Mouse (Mus musculus) cerebellum, adult 8-10 months (tissue): ENCODE measurements around the gene Utrn.
A peak's percentile ranks its signal among the peaks of the same experiment; 100 is the strongest.

Source experiments
- DNase-seq: peaks from one replicate; pipeline ENCODE4 v3.0.0; 2022

Gene Utrn

GRCm38 (mm10) chr10:12726041-12726608 lies 143.0 kb downstream of the Utrn start:
- no peak for DNase-seq

DNA sequence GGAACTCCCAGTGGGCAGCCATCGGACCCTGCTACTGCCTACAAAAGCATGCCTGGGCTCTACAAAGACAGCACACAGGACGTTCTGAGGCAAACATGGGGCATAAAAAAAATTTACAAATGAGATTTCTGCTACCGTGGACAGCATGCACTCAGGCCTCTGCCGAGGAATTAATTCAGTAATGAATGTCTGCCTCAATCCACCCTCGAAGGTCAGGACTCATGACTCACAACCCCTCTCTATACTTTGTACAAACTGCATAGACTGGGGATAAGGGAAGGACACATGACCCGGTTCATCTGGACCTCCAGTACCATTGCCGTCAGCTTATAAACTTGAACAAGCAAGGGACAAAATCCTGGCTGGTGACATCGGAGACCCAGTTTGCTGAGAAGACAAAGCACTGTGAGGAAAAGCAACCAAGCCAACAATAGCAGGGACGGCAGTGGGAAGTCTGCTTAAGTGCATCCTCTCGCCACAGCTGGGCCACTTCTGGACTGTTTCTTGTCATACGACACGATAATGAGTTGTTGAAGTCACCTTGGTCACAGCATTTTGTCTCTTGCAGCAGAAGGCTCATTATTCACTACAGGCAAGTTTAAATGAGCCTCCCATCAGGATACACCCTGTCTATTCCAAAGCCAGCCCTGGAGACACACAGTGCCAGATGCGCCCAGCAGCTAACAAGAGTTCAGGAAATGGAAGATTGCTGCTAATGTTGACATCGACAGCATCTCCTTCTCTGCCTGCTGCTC lies 144.7 kb downstream of the Utrn start:
- DNase-seq = no peak

DNA sequence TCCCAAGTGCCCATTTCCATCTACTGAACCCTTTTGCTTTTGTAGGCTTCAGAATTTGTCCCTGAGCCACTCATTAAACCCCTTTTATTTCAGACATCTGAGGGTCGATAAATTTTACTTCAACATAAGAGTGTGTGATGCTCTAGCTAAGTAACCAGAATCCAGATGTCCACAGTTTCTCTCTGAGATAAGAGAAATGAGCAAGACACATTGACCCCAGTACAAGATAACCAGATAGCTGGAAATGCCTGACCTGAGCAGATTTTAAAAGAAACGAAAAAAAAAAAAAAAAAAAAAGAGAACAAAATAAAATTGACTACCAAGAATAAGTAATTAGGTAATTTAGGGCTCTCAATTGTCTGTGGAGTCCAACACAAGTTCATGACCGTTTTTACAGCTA lies 145.9 kb downstream of the Utrn start:
- no peak for DNase-seq

DNA sequence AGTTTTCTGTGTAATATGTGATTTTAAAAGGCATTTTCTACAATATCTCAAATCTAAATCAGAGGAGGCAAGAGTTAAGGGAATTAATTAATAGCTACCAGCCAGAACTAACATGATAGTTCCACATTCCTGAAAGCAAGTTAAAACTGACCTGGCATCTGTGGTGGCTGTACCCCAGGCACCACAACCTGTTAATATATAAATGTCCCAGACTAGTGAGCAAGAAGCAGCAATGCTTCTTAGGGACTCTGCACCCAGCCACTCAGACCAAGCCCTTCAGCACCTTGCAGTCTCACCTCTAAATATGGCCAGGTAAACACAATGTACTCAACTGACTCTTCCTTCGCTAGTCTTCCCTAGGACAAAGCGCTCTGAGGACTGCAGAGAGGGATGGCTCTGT lies 147.1 kb downstream of the Utrn start:
- no peak for DNase-seq

GRCm38 (mm10) chr10:12718386-12718785 lies 150.8 kb downstream of the Utrn start:
- DNase-seq = peak; percentile 62

- no peak for DNase-seq
These were observed 151.8 kb downstream of the Utrn start for GRCm38 (mm10) chr10:12717381-12717780.

- DNase-seq = no peak
These were observed 152.4 kb downstream of the Utrn start for GRCm38 (mm10) chr10:12716657-12717327.

DNA sequence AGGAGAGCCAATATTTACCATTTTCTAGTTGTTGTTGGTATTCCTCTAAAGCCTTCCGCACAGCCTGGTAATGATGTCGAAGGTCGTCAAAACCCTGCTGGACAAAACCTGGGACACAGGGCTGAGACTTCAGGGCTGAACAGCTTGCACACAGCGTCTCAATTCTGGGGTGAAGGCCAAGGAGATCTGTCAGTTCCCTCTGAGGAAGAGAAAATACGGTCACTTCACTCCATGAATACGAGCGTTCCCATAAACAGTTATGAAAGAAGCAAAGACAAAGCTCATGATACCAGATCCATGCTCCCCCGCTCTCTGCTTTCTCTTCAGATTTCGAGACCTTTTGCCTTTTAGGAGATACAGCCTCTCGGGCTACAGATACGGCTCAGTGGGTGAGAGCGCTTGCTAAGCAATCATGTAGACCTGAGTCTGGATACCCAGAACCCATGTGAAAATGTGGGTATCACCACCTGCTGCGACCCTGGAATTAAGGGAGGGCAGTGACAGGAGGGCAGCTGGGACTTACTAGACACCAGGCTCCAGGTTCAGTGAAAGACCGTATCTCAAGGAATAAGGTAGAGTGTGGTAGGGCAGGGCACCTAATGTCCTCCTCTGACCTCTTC lies 155.8 kb downstream of the Utrn start:
- DNase-seq = peak; percentile 69

- DNase-seq = no peak
These were observed 157.8 kb downstream of the Utrn start for GRCm38 (mm10) chr10:12711332-12711831.

- DNase-seq = no peak
These were observed 162.6 kb downstream of the Utrn start for GRCm38 (mm10) chr10:12706516-12706915.

GRCm38 (mm10) chr10:12705990-12706389 lies 163.2 kb downstream of the Utrn start:
- DNase-seq = no peak

DNA sequence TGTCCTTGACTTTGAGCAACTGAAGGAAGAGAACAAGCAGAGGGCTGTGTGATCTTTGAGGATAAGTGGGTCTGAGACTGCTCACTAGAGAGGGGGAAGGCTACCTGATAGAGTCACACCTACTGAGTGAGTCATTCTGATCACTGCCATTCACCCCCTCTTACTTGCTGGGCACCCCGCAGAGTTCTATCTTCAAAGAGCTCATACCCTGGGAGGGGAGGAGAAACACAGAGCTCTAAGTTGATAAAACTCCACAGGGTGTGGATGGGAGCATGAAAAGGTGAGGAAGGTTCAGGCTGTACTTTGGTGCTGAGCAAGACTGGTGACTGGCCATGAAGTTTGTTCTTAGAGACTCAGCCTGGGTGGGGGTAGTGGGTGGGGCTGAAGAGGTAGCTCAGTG lies 164.9 kb downstream of the Utrn start:
- no peak for DNase-seq

- no peak for DNase-seq
These were observed 165.6 kb downstream of the Utrn start for GRCm38 (mm10) chr10:12703526-12703925.

DNA sequence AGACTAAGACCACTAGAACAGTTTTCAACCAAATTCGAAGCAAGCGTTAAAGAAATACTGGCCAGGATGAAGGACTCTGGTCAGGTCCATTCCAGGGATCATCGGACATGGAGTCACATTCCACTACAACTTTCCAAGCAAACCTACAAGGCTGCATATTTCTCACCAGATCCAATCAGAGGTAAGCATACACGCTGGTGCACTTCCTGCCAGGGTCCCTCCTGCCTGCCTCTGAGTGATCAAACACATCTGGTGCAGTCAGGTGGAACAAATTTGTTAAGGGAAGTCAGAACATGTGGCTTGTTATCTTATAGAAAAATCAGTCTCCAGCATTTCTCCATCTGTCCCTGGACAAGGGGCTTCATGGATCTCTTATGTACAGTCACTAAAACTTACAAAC lies 167.0 kb downstream of the Utrn start:
- DNase-seq = no peak

- DNase-seq = no peak
These were observed 167.5 kb downstream of the Utrn start for GRCm38 (mm10) chr10:12701694-12702093.

DNA sequence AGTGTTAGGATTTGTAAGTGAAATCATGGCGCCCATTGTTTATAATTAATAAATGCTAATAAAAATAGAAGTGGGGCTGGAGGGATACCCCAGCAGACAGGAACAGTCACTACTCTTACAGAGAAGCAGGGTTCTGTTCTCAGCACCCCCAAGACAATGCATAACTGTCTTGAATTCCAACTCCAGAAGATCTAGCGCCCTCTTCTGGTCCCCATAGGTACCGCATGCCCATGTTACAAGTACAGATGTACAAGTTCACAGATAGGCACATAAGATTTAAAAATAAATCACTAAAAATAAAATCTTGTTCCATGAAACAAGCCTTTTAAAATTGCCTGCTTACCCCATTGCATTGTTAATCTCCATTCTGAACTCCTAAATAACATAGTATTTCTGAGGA lies 168.6 kb downstream of the Utrn start:
- no peak for DNase-seq

- DNase-seq = no peak
These were observed 171.3 kb downstream of the Utrn start for GRCm38 (mm10) chr10:12697902-12698301.

DNA sequence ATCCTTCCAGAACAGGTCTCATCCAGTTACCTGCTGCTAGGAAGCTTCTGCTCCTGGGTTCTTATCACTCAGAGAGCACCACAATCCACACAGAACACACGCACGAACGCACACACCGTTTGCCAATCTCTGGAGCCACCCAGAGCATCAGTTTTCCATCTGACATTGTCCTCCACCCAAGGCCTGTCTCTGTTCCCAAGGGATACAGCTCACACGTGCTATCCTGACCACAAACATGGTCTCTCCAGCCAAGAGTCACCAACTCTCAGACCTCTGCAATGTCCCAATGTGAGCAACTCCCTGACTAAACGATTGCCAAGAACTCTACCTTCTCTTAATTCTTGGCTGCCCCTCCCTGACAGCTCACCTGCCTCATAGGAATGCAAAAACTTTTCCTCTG lies 172.5 kb downstream of the Utrn start:
- no peak for DNase-seq

- DNase-seq = no peak
These were observed 174.4 kb downstream of the Utrn start for GRCm38 (mm10) chr10:12694774-12695173.

DNA sequence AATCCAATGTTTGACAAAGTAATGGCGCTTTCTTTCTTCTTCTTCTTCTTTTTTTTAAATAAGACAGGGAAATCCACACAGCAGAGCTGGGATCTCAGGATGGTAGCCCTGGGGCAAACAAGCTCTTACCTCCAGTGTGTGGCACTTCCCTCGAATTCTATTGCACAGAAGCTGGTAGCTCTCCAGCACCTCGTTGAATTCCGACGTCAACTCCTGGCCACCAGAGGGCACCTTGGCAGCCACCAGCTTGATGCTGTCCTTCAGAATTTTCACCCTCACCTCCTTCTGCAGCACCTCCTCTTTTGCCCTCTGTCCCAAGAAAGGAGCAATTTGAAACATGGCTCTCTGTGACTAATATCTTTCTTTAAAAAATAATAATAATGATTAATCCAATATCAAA lies 178.6 kb downstream of the Utrn start:
- peak; percentile 85 for DNase-seq

GRCm38 (mm10) chr10:12685683-12686082 lies 183.5 kb downstream of the Utrn start:
- no peak for DNase-seq

- DNase-seq = no peak
These were observed 185.1 kb downstream of the Utrn start for GRCm38 (mm10) chr10:12684018-12684417.

- no peak for DNase-seq
These were observed 195.9 kb downstream of the Utrn start for GRCm38 (mm10) chr10:12673309-12673708.

DNA sequence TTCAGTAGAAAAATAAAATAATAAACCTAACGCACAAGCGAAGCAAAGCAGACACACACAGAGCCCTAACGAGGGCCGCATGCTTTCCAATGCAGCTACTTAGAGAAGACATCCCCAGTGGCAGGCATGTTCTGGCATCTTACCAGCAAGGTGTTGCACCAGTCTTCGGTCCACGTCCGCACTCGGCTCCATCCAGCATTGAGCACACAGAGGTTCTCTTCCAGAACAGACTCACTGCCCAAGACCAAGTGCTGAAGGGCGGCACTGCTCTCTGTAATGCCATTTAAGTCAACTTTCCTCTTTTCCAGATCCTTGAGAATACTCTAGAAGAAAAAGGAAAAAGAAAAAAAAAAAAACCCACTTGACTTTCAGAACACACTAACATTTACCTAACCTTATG lies 197.6 kb downstream of the Utrn start:
- DNase-seq = no peak
